Mouse (Mus musculus): Measurements from ENCODE around the gene Stau1. TPM values are rescaled to one million over a fixed set of nuclear protein-coding genes. Genes with fewer than 3 reads are reported as not detected.

Gene Stau1
- total RNA-seq, 2 experiments from 2014 or later, result 76.9 to 79.0 TPM

DNA sequence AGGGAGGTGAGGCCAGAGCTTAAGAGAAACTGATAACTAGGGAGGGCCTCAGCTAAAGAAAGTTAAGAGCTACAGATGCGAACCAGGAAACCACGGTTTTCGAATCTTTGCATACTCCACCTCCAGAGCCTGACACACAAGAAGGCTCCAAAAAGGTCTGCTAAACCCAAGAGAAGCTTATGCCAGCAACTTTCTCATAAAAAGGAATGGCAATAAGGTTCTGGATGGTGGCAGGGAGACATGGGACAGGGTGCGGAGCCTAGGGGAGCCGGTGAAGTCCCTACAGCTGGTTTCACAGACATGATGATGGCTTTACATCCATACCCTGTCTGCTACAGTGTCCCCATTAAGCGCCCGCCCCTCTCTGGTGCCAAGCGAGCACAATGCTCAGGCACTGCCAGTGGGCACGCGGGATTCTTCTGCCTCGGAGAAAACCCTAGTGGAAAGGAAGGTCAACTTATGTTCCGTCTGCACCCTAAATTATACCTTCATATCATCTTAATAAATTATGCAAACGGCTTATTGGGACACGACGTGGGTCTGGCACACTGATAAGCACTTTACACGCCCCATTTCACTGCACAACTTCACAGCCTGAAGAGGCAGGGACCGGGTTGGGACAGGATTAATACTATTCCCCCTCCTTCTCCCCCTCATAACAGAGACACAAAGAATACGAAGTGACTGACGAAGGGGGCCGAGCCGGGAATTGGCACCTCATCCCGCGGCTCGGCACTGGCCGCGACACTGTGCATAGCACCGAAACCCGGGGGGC is 891 bp downstream of the Stau1 start:
- DNase-seq (ENCODE audit: low spot score in 2 of 2), result no peak

DNA sequence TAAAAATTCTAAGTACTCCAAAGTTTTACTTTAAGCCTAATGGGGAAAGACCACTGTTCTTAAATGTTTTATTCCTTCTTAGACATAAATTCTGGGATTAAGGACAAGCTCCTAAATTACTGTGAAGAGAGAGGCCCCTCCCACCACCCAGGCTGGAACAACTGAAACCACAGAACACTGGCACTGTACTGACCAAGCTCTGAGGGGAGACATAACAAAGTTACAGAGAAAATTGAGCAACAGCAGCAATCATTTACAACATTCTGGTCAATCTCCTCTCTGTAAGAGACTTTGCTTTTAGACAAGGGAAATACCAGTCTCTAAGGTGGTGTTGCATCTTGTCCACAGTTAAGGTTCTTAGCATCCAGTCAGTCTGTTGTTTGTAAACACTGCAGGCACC is 4.2 kb downstream of the Stau1 start:
- no peak for DNase-seq (ENCODE audit: low spot score in 2 of 2)

DNA sequence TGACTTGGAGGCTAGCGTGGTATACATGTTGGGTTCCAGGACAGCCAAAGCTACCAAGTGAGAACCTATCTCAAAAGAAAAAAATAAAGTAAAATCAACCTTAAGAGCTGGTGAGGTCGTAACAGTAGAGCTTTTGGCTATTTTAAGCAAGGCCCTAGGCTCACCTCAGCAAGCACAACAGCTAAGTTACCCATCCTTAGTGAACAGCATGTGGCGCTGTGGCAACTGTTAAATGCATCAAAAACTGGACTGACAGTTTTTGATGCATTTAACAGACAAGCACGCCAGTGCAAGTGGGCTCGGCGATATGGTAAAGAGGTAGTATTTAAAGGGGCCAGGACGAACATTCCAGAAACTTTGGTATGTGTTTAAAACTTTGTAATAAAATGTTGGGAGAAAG is 5.2 kb downstream of the Stau1 start:
- no peak for DNase-seq (ENCODE audit: low spot score in 2 of 2)

DNA sequence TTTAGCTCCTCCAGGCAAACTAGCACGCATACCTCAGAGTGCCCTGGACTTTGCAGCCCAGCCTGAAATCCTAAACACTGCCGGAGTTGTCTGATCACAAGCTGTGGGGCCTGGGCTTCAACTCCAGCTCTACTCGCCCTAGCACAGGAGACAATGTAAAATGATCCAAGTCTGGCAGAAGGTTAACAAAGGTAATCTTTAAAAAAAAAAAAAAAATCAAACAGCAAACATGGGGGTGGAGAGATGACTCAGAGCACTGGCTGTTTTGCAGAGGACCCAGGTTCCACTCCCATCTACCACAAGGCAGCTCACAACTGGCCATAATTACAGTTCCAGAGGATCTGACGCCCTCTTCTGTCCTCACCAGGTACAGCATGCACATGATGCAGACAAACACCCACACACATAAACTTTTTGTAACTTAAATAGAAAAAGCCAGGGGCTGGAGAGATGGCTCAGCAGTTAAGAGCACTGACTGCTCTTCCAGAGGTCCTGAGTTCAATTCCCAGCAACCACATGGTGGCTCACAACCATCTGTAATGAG is 12.7 kb downstream of the Stau1 start:
- no peak for DNase-seq (ENCODE audit: low spot score in 2 of 2)

DNA sequence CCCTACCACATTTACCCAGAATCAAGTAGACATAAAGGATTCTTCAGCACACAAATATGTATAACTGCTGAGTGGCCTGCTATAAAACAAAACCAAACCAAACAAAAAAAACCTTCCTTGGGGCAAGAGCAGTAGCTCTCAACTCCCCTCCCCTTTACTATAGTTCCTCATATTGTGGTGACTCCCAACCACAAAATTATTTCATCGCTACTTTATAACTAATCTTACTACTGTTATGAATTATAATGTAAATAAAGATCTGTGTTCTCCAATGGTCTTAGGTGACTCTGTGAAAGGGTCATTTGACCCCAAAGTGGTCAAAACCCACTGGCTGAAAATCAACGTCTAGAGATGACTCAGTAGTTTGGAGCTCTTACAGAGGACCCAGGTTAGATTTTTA is 15.9 kb downstream of the Stau1 start:
- DNase-seq (ENCODE audit: low spot score in 2 of 2), result no peak

DNA sequence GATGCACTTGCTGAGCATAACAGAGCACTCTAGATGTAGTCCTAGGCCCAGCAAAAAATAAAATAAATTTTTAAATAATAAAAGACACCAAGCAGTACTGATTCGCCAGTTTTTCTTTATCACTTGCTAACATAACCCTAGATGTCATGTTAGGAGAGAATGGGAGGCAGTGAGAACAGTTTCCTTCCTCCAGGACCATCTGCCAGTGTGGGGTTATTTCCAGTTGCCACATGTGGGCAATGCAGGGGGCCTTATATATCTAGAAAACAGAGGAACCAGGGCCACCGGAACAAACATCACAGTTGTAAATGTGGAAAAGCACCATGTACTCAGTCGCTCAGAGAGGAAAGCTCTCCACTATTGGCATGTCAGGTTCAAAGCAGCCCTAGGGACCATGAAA is 18.6 kb downstream of the Stau1 start:
- no peak for DNase-seq (ENCODE audit: low spot score in 2 of 2)

DNA sequence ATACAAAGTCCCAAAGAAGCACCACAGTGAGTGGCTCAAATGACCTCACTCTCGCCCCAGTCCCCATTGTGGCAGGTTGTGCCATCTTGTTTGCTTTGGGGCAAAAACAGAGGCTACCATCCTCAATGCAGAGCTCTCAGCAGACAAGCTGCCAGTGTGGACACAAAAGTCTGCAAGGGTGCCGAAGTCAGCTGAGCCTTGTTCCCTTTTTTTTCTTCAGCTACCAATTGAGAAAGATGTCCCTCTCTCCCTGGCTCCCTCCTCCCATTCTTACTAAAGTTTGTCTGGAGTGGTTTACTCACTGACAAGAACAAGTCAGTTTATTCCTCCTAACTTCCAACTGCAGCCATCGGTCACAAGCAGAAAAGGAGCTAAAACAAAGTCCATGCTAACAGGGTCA is 19.7 kb downstream of the Stau1 start:
- DNase-seq (ENCODE audit: low spot score in 2 of 2), result no peak

DNA sequence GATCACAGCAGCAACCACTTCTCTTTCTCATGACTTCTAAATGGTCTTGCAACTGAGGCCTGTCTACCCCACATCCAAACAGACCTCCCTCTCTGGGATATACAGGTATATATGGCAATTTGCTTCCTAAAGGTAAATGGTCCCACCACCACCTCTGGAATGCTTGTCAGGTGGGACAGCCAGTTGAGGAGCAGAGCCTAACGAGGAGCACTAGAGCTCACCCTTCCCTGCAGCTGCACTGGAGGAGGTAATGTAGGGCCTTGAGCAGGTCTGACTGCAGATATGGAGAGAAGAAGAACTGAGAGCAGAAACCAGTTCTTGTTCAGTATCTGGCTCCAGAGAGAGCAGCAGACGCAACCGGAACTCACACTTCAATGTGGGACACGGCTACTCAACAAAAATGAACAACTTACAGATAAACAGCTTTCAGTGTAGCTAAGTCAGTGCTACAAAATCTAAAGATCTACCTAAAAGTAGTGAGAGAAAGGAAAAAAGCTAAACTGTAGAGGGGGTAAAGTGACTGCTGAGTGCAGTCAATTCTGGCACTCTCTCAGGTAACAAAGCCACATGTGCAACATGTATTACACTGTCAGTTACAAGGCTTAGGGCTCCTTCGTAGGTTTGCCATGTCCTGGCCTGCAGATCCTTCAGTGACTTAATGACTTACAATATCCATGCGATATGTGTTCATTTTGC is 21.8 kb downstream of the Stau1 start:
- no peak for DNase-seq (ENCODE audit: low spot score in 2 of 2)

DNA sequence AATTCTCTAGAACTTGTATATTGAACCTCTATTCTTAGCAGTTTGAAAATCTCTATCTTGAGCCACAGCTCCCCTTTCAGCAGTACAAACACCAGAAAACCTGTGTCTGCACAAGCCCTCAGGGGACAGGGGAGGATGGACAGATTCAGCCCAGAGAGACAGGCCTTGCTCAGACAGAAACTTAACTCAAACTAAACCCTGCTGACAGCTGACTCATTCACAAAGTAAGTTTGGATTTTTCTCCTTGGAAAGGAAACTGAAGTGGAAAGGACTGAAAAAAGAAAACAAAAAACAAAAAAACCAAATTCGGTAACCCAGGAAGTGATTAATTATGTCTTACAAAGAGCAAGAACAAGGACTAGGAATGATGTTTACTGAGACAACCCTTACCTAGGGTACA is 22.9 kb downstream of the Stau1 start:
- no peak for DNase-seq (ENCODE audit: low spot score in 2 of 2)

DNA sequence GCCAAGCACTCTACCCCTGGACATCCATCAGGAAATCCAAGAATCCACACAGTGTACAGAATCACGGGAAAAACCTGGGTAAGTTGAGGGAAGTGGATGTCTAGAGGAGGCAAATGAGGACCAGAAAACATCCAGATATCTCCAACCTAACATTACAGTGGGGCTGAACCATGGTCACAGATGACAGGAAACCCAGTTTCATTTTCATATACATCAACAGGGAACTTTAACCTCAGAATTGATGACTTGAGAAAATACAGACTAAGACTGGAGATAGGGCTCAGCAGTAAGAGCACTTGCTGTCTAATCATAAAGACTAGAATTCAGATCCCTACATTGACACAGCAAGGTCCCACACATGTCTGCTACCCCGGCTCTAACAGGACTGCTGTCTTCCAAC is 31.3 kb downstream of the Stau1 start:
- DNase-seq (ENCODE audit: low spot score in 2 of 2), result no peak

DNA sequence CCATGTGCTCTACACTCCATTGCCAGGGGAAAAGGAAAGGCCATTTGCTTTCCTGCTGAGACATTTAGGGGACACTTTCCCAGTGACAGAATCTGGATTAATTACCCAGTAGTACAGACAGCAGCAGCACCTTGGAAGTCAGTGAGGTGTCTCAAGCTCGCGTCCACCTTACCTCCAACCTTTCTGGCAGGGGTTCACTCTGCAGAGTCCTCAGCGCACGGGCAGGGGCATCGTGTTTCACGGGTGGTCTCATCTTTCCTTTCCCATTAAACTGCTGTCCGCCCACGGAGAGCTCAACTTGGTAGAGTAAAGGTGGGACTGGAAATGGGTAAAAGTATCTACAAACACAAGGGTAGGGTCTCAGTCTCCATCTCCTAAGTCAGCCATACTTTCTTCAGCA is 32.8 kb downstream of the Stau1 start:
- no peak for DNase-seq (ENCODE audit: low spot score in 2 of 2)

DNA sequence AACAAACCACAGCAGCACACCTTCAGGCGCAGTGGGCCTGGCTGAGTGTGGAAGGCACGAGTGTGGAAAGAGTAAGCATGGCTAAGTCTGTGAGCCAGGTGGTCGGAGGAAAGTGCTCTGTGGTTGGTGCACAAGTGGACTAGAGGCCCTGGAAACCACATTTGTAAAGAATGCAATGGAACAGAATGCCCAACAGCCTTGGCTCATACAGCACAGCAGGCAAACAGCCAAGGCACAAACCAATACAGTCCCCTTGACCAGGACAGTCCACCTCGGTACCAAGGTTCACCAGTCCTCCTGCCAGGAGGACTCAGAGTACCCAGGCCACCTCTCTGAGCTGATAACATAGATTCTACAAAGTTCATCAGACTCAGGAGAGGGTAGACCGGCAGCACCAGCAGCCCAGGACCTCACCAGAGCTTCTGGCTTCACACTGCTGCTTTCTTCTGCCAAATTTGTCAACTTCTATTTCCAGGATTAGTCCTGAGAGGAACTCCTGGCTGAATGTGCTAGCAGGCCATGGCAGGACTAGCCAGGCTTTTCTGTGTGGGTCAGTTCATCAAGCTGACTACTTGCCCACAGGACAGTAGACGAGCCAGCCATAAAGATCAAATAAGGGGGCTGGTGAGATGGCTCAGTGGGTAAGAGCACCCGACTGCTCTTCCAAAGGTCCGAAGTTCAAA is 35.3 kb downstream of the Stau1 start:
- DNase-seq (ENCODE audit: low spot score in 2 of 2), result no peak

DNA sequence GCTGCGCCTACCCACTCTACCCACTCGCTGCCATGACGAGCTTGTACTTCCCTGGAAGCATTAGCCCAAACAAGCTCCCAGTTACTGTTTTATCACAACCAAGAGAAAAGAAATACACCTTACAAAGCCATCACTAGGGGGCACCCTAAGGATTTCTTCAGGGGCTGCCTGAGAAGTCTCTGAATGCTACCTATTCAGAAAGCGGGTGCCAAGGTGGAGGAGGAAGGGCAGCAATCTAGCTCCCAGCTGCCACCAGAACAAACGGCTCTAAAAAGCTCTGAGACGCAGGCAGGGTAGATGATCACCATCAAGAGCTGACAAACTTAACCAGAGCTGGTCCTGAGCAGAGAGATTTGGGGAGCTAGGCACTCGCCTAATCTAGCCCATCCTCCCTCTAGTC is 39.3 kb downstream of the Stau1 start:
- no peak for DNase-seq (ENCODE audit: low spot score in 2 of 2)

DNA sequence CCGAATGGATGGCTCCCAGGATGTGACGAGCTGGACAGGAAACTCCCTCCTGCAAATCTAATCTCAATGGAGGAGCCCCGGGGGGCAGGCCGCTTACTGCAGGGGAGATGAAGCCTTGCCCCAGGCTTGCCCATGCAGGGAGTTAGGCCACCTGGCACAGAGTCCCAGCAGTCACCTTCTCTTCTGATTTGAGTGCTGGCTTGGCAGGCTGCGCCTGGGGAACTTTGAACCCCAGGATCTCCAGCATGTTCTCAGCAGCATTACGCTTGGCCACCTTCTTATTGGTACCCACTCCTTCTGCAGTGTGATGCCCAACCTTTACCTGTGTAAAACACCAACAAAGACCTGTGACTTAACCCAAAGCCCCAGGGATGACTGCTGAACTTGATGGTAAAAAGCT is 43.9 kb downstream of the Stau1 start:
- DNase-seq (ENCODE audit: low spot score in 2 of 2), result no peak

DNA sequence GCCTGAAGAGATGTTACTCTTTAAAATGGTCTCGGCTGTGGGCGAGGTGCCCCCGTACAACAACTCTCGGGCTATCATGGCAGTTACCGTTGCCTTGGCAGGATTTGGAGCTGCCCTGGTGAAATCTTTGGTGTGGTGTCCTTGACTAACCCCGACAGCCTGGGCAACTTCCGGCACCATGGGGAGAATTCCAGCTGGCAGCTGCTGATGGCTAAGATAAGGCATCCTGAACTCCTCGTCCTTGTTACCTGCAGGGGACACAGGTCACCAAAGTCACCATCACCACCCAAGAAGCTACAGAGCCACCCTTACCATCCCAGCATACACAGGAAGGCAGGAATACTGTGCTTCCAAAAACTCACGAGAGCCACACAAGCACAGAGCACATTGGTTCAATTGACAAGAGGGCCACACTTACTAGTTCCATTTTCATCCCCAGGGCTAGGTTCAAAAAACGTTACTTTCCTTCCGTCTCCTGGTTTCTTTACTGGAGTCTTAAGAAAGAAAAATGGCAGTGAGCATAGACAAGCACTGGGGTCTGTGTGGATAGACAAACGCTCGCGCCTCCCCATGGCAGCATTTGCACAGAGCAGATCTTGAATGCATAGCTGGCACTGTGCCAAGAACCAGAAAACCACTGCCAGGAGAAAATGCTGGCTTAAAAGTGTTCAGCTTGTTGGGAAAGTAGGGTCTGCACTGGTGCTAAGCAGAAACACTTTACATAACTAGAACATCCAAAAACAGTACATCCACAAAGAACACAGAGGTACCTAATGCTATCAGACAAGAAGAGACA is 45.0 kb downstream of the Stau1 start:
- DNase-seq (ENCODE audit: low spot score in 2 of 2), result no peak

DNA sequence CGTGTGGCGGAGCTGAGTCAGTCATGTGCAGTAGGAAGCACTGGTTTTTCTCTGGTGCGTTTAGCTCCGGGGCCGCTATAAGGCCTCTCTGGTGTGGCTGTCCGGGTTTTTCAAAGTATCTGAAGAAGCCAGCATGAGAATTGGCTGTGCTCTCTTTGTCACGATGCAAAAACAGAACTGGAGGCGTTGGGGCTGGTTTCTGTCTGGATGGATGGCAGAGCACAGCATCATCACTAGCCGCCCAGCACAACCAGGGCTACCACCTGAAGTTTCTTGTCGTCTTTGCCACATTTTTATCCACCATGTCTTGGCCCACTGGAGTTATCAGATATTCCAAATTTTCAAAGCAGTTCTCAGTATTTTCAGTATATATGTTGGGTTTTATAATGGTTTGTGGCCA is 47.2 kb downstream of the Stau1 start:
- DNase-seq (ENCODE audit: low spot score in 2 of 2), result no peak

DNA sequence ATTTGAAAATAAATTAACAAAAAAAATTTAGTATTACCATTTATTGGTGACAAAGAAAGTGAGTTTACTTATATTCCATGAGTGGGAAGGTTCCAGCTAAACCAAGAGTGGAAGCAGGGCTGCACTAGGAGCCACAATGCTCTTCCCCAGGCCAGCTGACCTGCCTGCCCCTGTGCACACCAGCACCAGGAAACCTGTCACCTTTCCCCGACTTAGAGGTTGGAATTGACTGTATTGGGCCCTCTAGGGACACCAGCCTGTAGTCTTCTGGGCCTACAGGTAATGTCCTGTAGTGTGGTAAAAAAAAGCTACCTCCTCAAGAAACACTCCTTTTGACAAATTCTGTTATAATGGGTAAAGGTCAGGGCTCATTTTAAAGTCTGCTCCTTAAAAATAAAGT is 47.9 kb downstream of the Stau1 start:
- DNase-seq (ENCODE audit: low spot score in 2 of 2), result no peak

DNA sequence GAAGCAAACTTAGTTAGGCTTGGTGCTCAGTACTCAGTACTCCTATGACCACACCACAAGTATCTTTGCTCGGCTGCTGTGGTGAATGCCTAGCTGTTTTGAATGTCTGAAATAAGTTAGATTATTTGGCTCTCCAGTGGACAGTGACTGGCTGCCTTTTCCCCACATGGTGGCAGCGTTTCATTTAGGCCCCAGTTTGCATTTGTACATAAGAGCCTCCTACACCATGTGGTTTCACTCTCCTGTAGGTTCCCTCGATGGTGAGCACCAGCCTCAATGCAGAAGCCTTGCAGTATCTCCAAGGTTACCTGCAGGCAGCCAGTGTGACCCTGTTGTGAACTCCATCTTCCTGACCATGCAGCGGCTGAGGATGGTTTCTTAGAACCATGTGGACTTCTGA is 50.6 kb downstream of the Stau1 start:
- no peak for DNase-seq (ENCODE audit: low spot score in 2 of 2)

DNA sequence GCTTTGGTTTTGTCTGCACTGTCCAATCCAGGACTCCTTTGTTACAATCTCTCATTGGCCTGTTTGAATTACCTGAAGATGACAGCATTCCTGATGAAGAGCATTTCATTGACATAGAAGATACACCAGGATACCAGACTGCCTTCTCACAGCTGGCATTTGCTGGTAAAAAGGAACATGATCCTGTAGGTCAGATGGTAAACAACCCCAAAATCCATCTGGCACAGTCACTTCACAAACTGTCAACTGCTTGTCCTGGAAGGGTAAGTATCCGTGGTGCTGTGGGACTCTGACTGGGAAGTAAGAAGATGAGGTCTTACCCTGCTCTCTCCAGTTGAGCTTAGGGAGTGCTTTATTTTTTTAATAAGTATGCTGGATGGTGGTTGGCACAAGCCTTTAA is 51.8 kb downstream of the Stau1 start:
- DNase-seq (ENCODE audit: low spot score in 2 of 2), result no peak

DNA sequence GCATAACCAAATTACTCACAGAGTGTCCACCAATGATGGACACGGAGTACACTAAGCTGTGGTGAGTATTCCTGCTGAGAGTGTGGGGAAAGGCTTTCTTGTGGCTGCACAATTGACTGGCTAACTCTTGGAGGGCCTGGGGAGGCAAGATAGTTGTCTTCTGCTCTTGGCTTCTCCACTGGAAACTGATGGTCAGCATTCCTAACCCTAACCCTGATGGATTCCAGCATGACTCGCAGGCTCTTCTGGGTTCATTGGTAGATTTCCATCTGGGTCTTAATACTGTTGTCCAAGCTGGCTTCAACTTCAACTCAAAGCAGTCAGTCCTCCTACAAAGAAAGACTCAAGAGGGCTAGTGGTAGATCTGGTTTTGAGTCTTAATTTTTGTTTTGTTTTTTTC is 53.0 kb downstream of the Stau1 start:
- DNase-seq (ENCODE audit: low spot score in 2 of 2), result no peak

DNA sequence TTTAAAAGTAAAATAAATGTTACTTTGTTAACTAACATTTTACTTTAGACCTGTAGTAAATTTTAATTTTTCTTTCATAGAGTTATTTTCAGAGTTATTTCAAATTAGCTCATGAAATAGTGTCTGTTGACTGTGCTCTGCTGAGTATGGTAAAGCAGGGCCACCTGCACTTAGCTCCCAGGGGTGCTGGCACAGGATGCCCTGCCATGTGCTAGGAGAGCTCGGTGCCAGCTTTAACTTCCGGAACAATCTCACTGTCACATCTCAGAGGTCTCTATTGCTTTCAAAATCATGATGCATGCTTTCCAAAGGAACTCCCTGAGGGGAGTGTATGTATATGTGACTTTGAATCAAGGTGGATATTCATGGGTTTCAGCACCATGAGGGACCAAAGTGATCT is 59.9 kb downstream of the Stau1 start:
- DNase-seq (ENCODE audit: low spot score in 2 of 2), result no peak

Measured in adrenal gland, postnatal 4 days (tissue).